Mouse (Mus musculus) cerebellum, adult 9-11 months (tissue): ENCODE results near the gene Pacs2.

ENCODE experiments used
- DNase-seq: peaks from one replicate; pipeline ENCODE4 v3.0.0; 2022

Gene Pacs2

GRCm38 (mm10) chr12:113090053-113090452, 75.7 kb downstream of the Pacs2 start:
- no peak for DNase-seq

GRCm38 (mm10) chr12:113097040-113097439, 82.7 kb downstream of the Pacs2 start:
- peak; percentile 61 for DNase-seq

DNA sequence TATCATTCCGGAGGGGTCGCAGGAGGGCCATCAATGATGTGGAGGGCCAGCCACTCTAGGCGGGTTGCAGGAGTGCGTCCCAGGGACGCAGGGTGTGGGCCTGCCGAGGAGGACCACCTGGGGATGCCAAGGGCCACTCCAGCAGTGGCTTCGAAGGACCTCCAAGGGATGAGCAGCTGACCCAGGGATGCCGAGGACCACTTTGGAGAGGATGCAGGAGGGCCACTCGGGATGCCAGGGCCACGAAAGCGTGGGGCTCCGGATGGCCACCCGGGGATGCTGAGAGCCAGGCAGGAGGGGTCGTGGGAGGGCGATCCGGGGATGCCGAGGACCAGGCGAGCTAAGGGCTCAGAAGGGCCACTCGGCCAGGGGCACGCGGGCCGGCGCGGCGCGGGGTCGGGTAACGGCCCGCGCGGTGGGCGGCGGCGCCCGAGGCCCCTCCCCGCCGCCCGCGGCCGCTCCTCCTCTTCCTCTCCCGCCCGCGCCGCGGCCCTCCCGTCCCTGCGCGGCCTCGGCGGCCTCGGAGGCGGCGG, 83.5 kb downstream of the Pacs2 start, which contains the start of gene Mta1:
Mta1 (plus strand) TSS at position 530 of the 533 bp plus-strand sequence.
- DNase-seq, result peak; percentile 80

GRCm38 (mm10) chr12:113098530-113099151, 84.3 kb downstream of the Pacs2 start:
- DNase-seq, result peak; percentile 76

- peak; percentile 64 for DNase-seq
These were observed 85.3 kb downstream of the Pacs2 start for GRCm38 (mm10) chr12:113099470-113100237.

GRCm38 (mm10) chr12:113100448-113101076, 86.3 kb downstream of the Pacs2 start:
- DNase-seq, result peak; percentile 80

GRCm38 (mm10) chr12:113101251-113101960, 87.1 kb downstream of the Pacs2 start:
- no peak for DNase-seq

DNA sequence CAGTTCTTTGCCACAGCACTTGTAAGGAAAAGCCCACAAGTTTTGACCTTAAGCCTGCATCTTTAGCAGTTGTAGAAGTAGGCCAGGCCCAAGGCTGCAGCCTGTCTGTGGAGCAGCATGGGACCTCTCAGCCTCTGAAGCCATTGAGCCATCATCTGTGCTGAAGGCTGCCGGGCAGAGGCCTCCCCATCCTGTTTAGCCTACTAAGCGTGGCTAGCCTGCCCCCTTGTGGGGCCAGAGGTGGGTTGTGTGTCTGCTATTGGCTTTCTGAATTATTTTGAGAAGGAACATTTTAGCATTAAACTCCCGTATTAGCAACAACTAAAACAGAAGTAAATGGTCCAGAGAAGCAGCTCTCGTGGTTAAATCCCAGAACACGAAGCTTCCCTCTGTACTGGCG, 88.2 kb downstream of the Pacs2 start:
- DNase-seq, result peak; percentile 71

- DNase-seq, result peak; percentile 56
These were observed 89.6 kb downstream of the Pacs2 start for GRCm38 (mm10) chr12:113103846-113104451.

- no peak for DNase-seq
These were observed 92.1 kb downstream of the Pacs2 start for GRCm38 (mm10) chr12:113106386-113106785.

- no peak for DNase-seq
These were observed 93.3 kb downstream of the Pacs2 start for GRCm38 (mm10) chr12:113107431-113108124.

DNA sequence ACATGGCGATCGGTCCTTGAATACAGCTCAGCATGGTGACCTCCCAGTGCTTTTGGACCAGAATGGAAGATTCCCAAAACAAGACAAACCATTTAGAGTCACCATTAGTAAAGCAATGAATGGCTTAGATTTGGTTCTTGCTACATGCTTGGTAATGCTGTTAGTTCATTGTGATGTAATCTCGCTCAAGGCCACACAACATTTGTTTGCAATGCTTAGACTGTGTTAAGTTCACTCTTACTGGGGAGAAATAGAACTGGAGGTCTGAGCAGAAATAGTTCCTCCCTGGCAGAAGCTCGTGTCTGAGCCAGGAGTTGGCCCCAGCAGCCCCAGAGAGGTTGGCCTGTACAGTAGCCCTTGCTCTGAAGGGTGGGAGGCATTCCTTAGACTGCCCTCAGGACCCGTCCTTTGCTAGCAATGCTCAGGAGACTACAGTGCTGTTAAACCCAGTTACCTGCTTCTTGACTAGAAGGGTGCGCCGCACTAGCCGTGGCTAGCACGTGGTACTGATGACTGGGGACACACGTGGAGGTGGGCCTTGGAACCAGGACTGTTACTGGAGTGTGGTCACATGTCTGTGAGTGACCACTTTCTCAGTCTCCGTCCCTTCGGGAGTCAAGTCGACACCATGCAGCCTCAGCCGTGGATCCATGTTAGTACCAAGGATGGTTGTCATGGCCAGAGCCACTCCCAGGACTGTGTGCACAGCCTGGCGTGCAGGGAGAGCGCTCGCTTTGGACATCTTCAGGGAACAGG, 94.4 kb downstream of the Pacs2 start:
- no peak for DNase-seq

DNA sequence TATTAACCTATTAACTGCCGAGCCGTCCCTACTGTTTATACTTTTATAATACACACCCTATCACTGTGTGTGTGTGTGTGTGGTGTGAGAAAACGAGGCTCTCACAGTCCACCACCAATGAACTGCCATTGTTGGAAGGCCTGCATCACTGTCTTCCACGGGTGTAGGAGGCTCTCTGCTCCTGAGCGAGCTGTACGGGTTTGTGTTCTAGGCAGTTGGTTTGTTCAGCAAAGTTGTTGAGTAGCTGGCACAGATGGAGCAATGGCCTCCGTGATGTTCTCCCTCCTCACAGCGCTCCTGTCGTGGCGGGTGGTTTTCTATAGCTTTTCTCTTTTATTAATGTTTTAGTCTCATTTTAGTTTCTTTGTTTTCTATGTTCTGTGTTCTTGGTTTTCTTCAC, 95.5 kb downstream of the Pacs2 start:
- DNase-seq, result no peak

- DNase-seq, result no peak
These were observed 99.8 kb downstream of the Pacs2 start for GRCm38 (mm10) chr12:113114141-113114540.

- no peak for DNase-seq
These were observed 100.7 kb downstream of the Pacs2 start for GRCm38 (mm10) chr12:113114856-113115538.

GRCm38 (mm10) chr12:113119516-113120410, 105.5 kb downstream of the Pacs2 start:
- peak; percentile 72 for DNase-seq
